Mouse (Mus musculus) forebrain, embryonic 12.5 days (tissue): ENCODE measurements at regions not wholly inside any gene's neighbourhood (a gene's known extent, or its start where the extent isn't known, plus 50 kb on each side); places are given as distances from the start of the nearest gene placed in this dataset.
A peak's percentile ranks its signal among the peaks of the same experiment; 100 is the strongest.
"Not testable (repeated sequence)": the region's sequence is repeated elsewhere in the genome, so short reads cannot be mapped to it uniquely, and the experiment has no call there.

Experiments used
- ATAC-seq: fragments of 200-750 bp; cut with Nextera tagmentation; 2 replicates; pipeline ENCODE4 v1.8.0; 2017; ENCODE audit warnings: moderate TSS enrichment; ENCODE audit not compliant: low FRiP score
- H3K27ac ChIP-seq: fragments of 300-500 bp; sonication (generic); 2 replicates; pipeline ENCODE4 v1.5.1; 2016; ENCODE audit warnings: mild to moderate bottlenecking
- H3K27me3 ChIP-seq: fragments of 300-500 bp; sonication (generic); 2 replicates; pipeline ENCODE4 v1.6.1; 2016; ENCODE audit warnings: mild to moderate bottlenecking
- H3K36me3 ChIP-seq: fragments of 300-500 bp; sonication (generic); replicated peaks from 2 replicates; pipeline ENCODE4 v1.6.1; 2016; ENCODE audit warnings: mild to moderate bottlenecking
- H3K4me1 ChIP-seq: fragments of 300-500 bp; sonication (generic); 2 replicates; pipeline ENCODE4 v1.6.1; 2016
- H3K4me2 ChIP-seq: fragments of 300-500 bp; sonication (generic); 2 replicates; pipeline ENCODE4 v1.6.1; 2016; ENCODE audit warnings: mild to moderate bottlenecking, moderate library complexity
- H3K4me3 ChIP-seq: fragments of 300-500 bp; sonication (generic); replicated peaks from 2 replicates; pipeline ENCODE4 v1.5.1; 2016; ENCODE audit warnings: mild to moderate bottlenecking
- H3K9ac ChIP-seq: fragments of 300-500 bp; sonication (generic); 2 replicates; pipeline ENCODE4 v1.6.1; 2016; ENCODE audit warnings: mild to moderate bottlenecking
- H3K9me3 ChIP-seq: fragments of 300-500 bp; sonication (generic); 2 replicates; pipeline ENCODE4 v1.6.1; 2016
- WGBS: fragments of 180-500 bp; shearing (Covaris S2); methylation state at CpG from one replicate; pipeline ENCODE4 v1.1.7; 2016; 5-methylcytosine and 5-hydroxymethylcytosine counted together

- Histone ChIP-seq H3K4me3 (no peak overlapping the region), H3K4me1 (peaks cover 12% of the 10 kb centered on the region), H3K27ac (0 out of 2 replicates have a peak overlapping the region, but pooled peaks have one; percentile 38), H3K4me2 (no peak overlapping the region), H3K9me3 (no peaks in the 10 kb centered on the region), H3K27me3 (no peaks in the 10 kb centered on the region; the same call in 1 of the 2 replicates), H3K36me3 (no peaks in the 10 kb centered on the region), H3K9ac (no peak overlapping the region)
- 18% methylated on average over 3 of the region's 3 CpGs for WGBS
- ATAC-seq = peak; percentile 52
Measured at GRCm38 (mm10) chr3:21947320-21948073, 129.0 kb upstream of the Tbl1xr1 start.

GRCm38 (mm10) chr3:21948074-21948659, 128.3 kb upstream of the Tbl1xr1 start:
- peaks cover 18% of the 10 kb centered on the region for H3K4me1 ChIP-seq
- ATAC-seq = no peak
- no peak overlapping the region for H3K4me2 ChIP-seq
- no peak overlapping the region for H3K9ac ChIP-seq
- no peaks in the 10 kb centered on the region for H3K36me3 ChIP-seq
- H3K9me3 ChIP-seq = no peaks in the 10 kb centered on the region
- H3K27ac ChIP-seq = 0 out of 2 replicates have a peak overlapping the region, but pooled peaks have one; percentile 25
- no peak overlapping the region for H3K4me3 ChIP-seq
- no peaks in the 10 kb centered on the region; the same call in 1 of the 2 replicates for H3K27me3 ChIP-seq
- 56% methylated on average over 4 of the region's 4 CpGs for WGBS

GRCm38 (mm10) chr3:21949459-21949858, 127.0 kb upstream of the Tbl1xr1 start:
- no peak for ATAC-seq
- H3K4me2 ChIP-seq = no peak overlapping the region
- 88% methylated on average over 2 of the region's 2 CpGs for WGBS
- H3K4me1 ChIP-seq = peaks cover 19% of the 10 kb centered on the region
- no peak overlapping the region for H3K27ac ChIP-seq
- H3K36me3 ChIP-seq = no peaks in the 10 kb centered on the region
- H3K9ac ChIP-seq = no peak overlapping the region
- no peak overlapping the region for H3K4me3 ChIP-seq
- no peaks in the 10 kb centered on the region for H3K9me3 ChIP-seq
- H3K27me3 ChIP-seq = no peaks in the 10 kb centered on the region

GRCm38 (mm10) chr3:21950571-21950970, 125.9 kb upstream of the Tbl1xr1 start:
- Histone ChIP-seq H3K9me3 (no peaks in the 10 kb centered on the region), H3K4me2 (no peak overlapping the region), H3K4me3 (no peak overlapping the region), H3K4me1 (peaks cover 19% of the 10 kb centered on the region), H3K27ac (no peak overlapping the region), H3K27me3 (no peaks in the 10 kb centered on the region), H3K36me3 (no peaks in the 10 kb centered on the region), H3K9ac (no peak overlapping the region)
- ATAC-seq = no peak
- 84% methylated on average over 5 of the region's 5 CpGs for WGBS

- no peak overlapping the region for H3K4me3 ChIP-seq
- WGBS = 84% methylated on average over 13 of the region's 13 CpGs
- no peaks in the 10 kb centered on the region for H3K36me3 ChIP-seq
- H3K9me3 ChIP-seq = no peaks in the 10 kb centered on the region
- H3K27me3 ChIP-seq = no peaks in the 10 kb centered on the region
- peaks cover 19% of the 10 kb centered on the region for H3K4me1 ChIP-seq
- no peak for ATAC-seq
- H3K4me2 ChIP-seq = no peak overlapping the region
- no peak overlapping the region for H3K9ac ChIP-seq
- no peak overlapping the region for H3K27ac ChIP-seq
Measured at GRCm38 (mm10) chr3:21951446-21952285, 124.8 kb upstream of the Tbl1xr1 start.

GRCm38 (mm10) chr3:21952695-21953415, 123.6 kb upstream of the Tbl1xr1 start:
- H3K36me3 ChIP-seq = no peaks in the 10 kb centered on the region
- no peaks in the 10 kb centered on the region for H3K27me3 ChIP-seq
- ATAC-seq = peak; percentile 52; the same call in 1 of the 2 replicates
- no peaks in the 10 kb centered on the region for H3K9me3 ChIP-seq
- H3K4me3 ChIP-seq = no peak overlapping the region
- peaks cover 15% of the 10 kb centered on the region for H3K4me1 ChIP-seq
- H3K9ac ChIP-seq = no peak overlapping the region
- no peak overlapping the region for H3K4me2 ChIP-seq
- WGBS = 49% methylated on average over 8 of the region's 8 CpGs
- H3K27ac ChIP-seq = no peak overlapping the region

GRCm38 (mm10) chr3:21953416-21953810, 123.0 kb upstream of the Tbl1xr1 start:
- Histone ChIP-seq H3K4me1 (peaks cover 9% of the 10 kb centered on the region), H3K36me3 (no peaks in the 10 kb centered on the region), H3K4me3 (no peak overlapping the region), H3K27ac (no peak overlapping the region), H3K9me3 (no peaks in the 10 kb centered on the region), H3K27me3 (no peaks in the 10 kb centered on the region), H3K9ac (no peak overlapping the region), H3K4me2 (no peak overlapping the region)
- ATAC-seq = no peak
- WGBS = 88% methylated on average over 6 of the region's 6 CpGs

GRCm38 (mm10) chr3:21955681-21956080, 120.8 kb upstream of the Tbl1xr1 start:
- Histone ChIP-seq H3K4me2 (no peak overlapping the region), H3K27ac (no peak overlapping the region), H3K9me3 (no peaks in the 10 kb centered on the region), H3K4me3 (no peak overlapping the region), H3K36me3 (no peaks in the 10 kb centered on the region), H3K9ac (no peak overlapping the region), H3K4me1 (peaks cover 9% of the 10 kb centered on the region), H3K27me3 (no peaks in the 10 kb centered on the region)
- ATAC-seq = no peak
- WGBS = 72% methylated on average over 2 of the region's 2 CpGs

GRCm38 (mm10) chr3:21957105-21957504, 119.3 kb upstream of the Tbl1xr1 start:
- H3K4me2 ChIP-seq, ATAC-seq, H3K36me3 ChIP-seq, H3K4me3 ChIP-seq, H3K9ac ChIP-seq, H3K27ac ChIP-seq, H3K27me3 ChIP-seq, H3K9me3 ChIP-seq: not testable (repeated sequence)
- WGBS = 72% methylated on average over 6 of the region's 6 CpGs
- peaks cover 11% of the 10 kb centered on the region for H3K4me1 ChIP-seq

- Histone ChIP-seq H3K36me3 (no peaks in the 10 kb centered on the region), H3K4me3 (no peak overlapping the region), H3K4me2 (no peak overlapping the region), H3K27me3 (no peaks in the 10 kb centered on the region), H3K9me3 (no peaks in the 10 kb centered on the region), H3K9ac (no peak overlapping the region), H3K4me1 (peaks cover 18% of the 10 kb centered on the region), H3K27ac (no peak overlapping the region)
- WGBS = 92% methylated on average over 6 of the region's 6 CpGs
- ATAC-seq = no peak
Measured at GRCm38 (mm10) chr3:21958595-21959286, 117.7 kb upstream of the Tbl1xr1 start.

GRCm38 (mm10) chr3:21961091-21961490, 115.4 kb upstream of the Tbl1xr1 start:
- H3K36me3 ChIP-seq = no peaks in the 10 kb centered on the region
- 83% methylated on average over 6 of the region's 6 CpGs for WGBS
- peaks cover 21% of the 10 kb centered on the region for H3K4me1 ChIP-seq
- no peak overlapping the region for H3K4me3 ChIP-seq
- no peak overlapping the region for H3K4me2 ChIP-seq
- H3K27ac ChIP-seq = no peak overlapping the region
- no peak overlapping the region for H3K9ac ChIP-seq
- H3K27me3 ChIP-seq = no peaks in the 10 kb centered on the region
- no peak for ATAC-seq
- H3K9me3 ChIP-seq = no peaks in the 10 kb centered on the region
